ENCODE assay signal across 31 mouse cellular contexts in the genomic region with DNA sequence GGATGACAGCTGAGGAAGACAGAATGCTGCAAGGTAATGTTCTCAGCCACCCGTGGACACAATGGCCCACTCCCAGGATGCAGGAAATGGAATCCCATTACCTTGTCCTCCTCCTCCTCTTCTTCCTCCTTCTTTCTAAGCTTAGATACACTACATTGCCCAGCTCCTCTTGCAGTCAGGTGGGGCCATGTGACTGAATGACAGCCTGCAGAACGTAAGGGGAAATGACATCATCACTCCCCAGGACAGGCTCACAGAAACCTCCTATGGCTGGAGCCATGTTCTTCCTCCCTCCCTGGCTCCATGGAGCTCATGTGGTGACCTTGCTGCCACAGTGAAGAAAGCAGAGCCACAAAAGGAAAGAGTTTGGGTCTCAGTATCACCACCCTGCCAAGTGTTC. TPM values are rescaled to one million over a fixed set of nuclear protein-coding genes. Genes with fewer than 3 reads are reported as not detected.
A peak's percentile ranks its signal among the peaks of the same experiment; 100 is the strongest.
DNase-seq lines count a peak whose midpoint lies in the region; ATAC-seq and TF ChIP-seq lines count a peak whose summit lies in the region.
"Had no signal": no experiment of that assay in that cellular context is flagged by ENCODE, and none has a peak within 500 bp of the region (broad histone marks: within the 10 kb centered on the region; RNA-seq: fewer than 3 reads in every experiment).

No protein-coding gene starts in this region.

- DNase-seq in spleen, postnatal 36 days (ENCODE audit: low spot score in 2 of 2) = peak; percentile 39 to 41
- DNase-seq in spleen, postnatal 14 days (ENCODE audit: low spot score in 2 of 2) = no peak
- peak; percentile 72 for DNase-seq in CH12.LX (ENCODE audit: extremely low read depth)
- DNase-seq in left cerebral cortex, postnatal 4 days = no peak
- DNase-seq in layer of hippocampus, adult 9-11 months = no peak
- DNase-seq in kidney, adult 9 months = no peak
- DNase-seq: adrenal gland, adult 8-10 months; cerebellum, adult 11-12 months; cerebellum, adult 9-11 months; embryo, embryonic 11 days; gastrocnemius, adult 2 months; heart, postnatal 10 days; kidney, adult 8-10 months; kidney, postnatal 10 days; liver; lung, embryonic 14.5 days; lung, postnatal 36 days; right cerebral cortex, postnatal 14 days; thymus, adult 2 months had no signal

- no peaks in the 10 kb centered on the region for H3K9me3 ChIP-seq in CH12.LX (replicated peaks; ENCODE audit: low read length)
- H3K9me3 ChIP-seq: embryonic facial prominence, embryonic 13.5 days; forebrain, embryonic 10.5 days; forebrain, embryonic 15.5 days; heart, embryonic 13.5 days; hindbrain, embryonic 15.5 days; liver, embryonic 15.5 days; midbrain, embryonic 10.5 days; neural tube, embryonic 13.5 days had no signal

- H3K9ac ChIP-seq in CH12.LX (ENCODE audit: insufficient read depth, low read depth) = no peak overlapping the region
- H3K9ac ChIP-seq: embryonic facial prominence, embryonic 13.5 days; forebrain, embryonic 15.5 days; heart, embryonic 13.5 days; hindbrain, embryonic 15.5 days; liver, embryonic 15.5 days; lung, embryonic 14.5 days; neural tube, embryonic 13.5 days had no signal

- TF ChIP-seq EP300 in CH12.LX (IDR thresholded peaks at IDR 0.05; ENCODE audit: low read length) = no peak; the same call in 1 of the 2 replicates

- H3K4me1 ChIP-seq in CH12.LX (ENCODE audit: control insufficient read depth in 1 of 2, insufficient read depth in 2 of 2) = peaks cover 48 to 85% of the 10 kb centered on the region in 2 experiments
- peaks cover 40% of the 10 kb centered on the region for H3K4me1 ChIP-seq in small intestine, adult 2 months (ENCODE audit: control insufficient read depth, insufficient read depth, insufficient read length, low read length)

- WGBS in small intestine, adult 2 months = 54% methylated on average over 2 of the region's 2 CpGs

- H3K4me3 ChIP-seq in CH12.LX (replicated peaks in 1 of 3; ENCODE audit: low read depth in 2 of 3, low read length in 2 of 3, poor library complexity in 1 of 3) = no peak overlapping the region
- H3K4me3 ChIP-seq in small intestine, adult 2 months (ENCODE audit: low read depth, low read length) = no peak overlapping the region
- H3K4me3 ChIP-seq: embryonic facial prominence, embryonic 13.5 days; forebrain, embryonic 10.5 days; forebrain, embryonic 15.5 days; gastrocnemius, adult 2 months; heart, embryonic 13.5 days; hindbrain, embryonic 15.5 days; liver, embryonic 15.5 days; midbrain, embryonic 10.5 days; myocyte; neural tube, embryonic 13.5 days had no signal

- ATAC-seq in megakaryocyte, adult 5-6 weeks (ENCODE audit: poor library complexity, severe bottlenecking) = peak; percentile 33
- ATAC-seq: activated CD4-positive, CD25-positive, alpha-beta regulatory T cell, adult 4 months; forebrain, embryonic 15.5 days had no signal

- 0 out of 2 replicates have a peak overlapping the region, but pooled peaks have one; percentile 3 for H3K27ac ChIP-seq in CH12.LX (ENCODE audit: insufficient read depth, low read depth)
- H3K27ac ChIP-seq in small intestine, adult 2 months (ENCODE audit: insufficient read depth, low read depth, low read length) = no peak overlapping the region
- H3K27ac ChIP-seq: embryonic facial prominence, embryonic 13.5 days; forebrain, embryonic 10.5 days; forebrain, embryonic 15.5 days; gastrocnemius, adult 2 months; heart, embryonic 13.5 days; hindbrain, embryonic 15.5 days; liver, embryonic 15.5 days; midbrain, embryonic 10.5 days; neural tube, embryonic 13.5 days had no signal

- no peak overlapping the region for H3K4me2 ChIP-seq in CH12.LX (ENCODE audit: insufficient read depth, low read depth, poor library complexity, severe bottlenecking)
- H3K4me2 ChIP-seq: embryonic facial prominence, embryonic 13.5 days; forebrain, embryonic 15.5 days; heart, embryonic 13.5 days; hindbrain, embryonic 15.5 days; liver, embryonic 15.5 days; lung, embryonic 14.5 days; neural tube, embryonic 13.5 days had no signal

- intact Hi-C loops in left cerebral cortex, postnatal 4 days (cut with DNase I) = no loop called here

- no peaks in the 10 kb centered on the region for H3K36me3 ChIP-seq in CH12.LX (replicated peaks in 1 of 2; ENCODE audit: control insufficient read depth in 1 of 2, insufficient read depth in 1 of 2, low read length in 1 of 2)
- H3K36me3 ChIP-seq in small intestine, adult 2 months (ENCODE audit: control insufficient read depth, insufficient read depth, low read length) = no peaks in the 10 kb centered on the region
- H3K36me3 ChIP-seq: embryonic facial prominence, embryonic 13.5 days; forebrain, embryonic 10.5 days; forebrain, embryonic 15.5 days; heart, embryonic 13.5 days; hindbrain, embryonic 15.5 days; liver, embryonic 15.5 days; midbrain, embryonic 10.5 days; neural tube, embryonic 13.5 days had no signal

- H3K27me3 ChIP-seq in CH12.LX (replicated peaks) = no peaks in the 10 kb centered on the region
- no peaks in the 10 kb centered on the region for H3K27me3 ChIP-seq in small intestine, adult 2 months (ENCODE audit: control insufficient read depth, insufficient read depth, low read length)

- H3K79me2 ChIP-seq in CH12.LX (replicated peaks; ENCODE audit: control insufficient read depth, extremely low read depth, insufficient read depth, poor library complexity, severe bottlenecking) = peaks cover 6% of the 10 kb centered on the region; the same call in 1 of the 2 replicates

- dilution Hi-C loops in CH12.LX (cut with MboI; ENCODE audit: extremely low pct_ligation_motif_present, extremely low pct_unique_long_range_greater_than_20kb, low sequenced_read_pairs) = no loop called here

- in situ Hi-C loops in CH12.LX (cut with MboI; ENCODE audit: low pct_ligation_motif_present, low pct_unique_long_range_greater_than_20kb, low sequenced_read_pairs) = no loop called here

- peak; percentile 38 for TF ChIP-seq POLR2A in CH12.LX (IDR thresholded peaks at IDR 0.05; ENCODE audit: low read depth, low read length)
- TF ChIP-seq POLR2A in small intestine, adult 2 months (IDR thresholded peaks at IDR 0.05; ENCODE audit: low read depth, low read length) = 0 out of 2 replicates have a peak, but pooled peaks have one; percentile 12

- TF ChIP-seq CTCF in CH12.LX (conservative IDR thresholded peaks at IDR 0.05 in 1 of 2, IDR thresholded peaks at IDR 0.05 in 1 of 2; ENCODE audit: low read depth in 2 of 2, low read length in 2 of 2) = no peak
- TF ChIP-seq CTCF in small intestine, adult 2 months (IDR thresholded peaks at IDR 0.05; ENCODE audit: extremely low read depth, insufficient read length, insufficient replicate concordance, low read depth, low read length) = no peak

- TF ChIP-seq RAD21 in CH12.LX (IDR thresholded peaks at IDR 0.05; ENCODE audit: low read depth, low read length) = no peak

TF ChIP-seq in CH12.LX, 34 proteins besides CTCF, POLR2A, EP300 and RAD21 (continues in another document):
- TF ChIP-seq NRF1 (IDR thresholded peaks at IDR 0.05; ENCODE audit: low read depth, low read length) = no peak
- TF ChIP-seq SMC3 (IDR thresholded peaks at IDR 0.05; ENCODE audit: low read depth, low read length) = no peak
- peak; percentile 68; the same call in 1 of the 2 replicates for TF ChIP-seq MYC (IDR thresholded peaks at IDR 0.05; ENCODE audit: low read depth, low read length)
- TF ChIP-seq NELFE (IDR thresholded peaks at IDR 0.05; ENCODE audit: low read depth, low read length) = no peak
- TF ChIP-seq IRF4 (IDR thresholded peaks at IDR 0.05; ENCODE audit: low read depth, low read length) = 0 out of 2 replicates have a peak, but pooled peaks have one; percentile 42
- peak; percentile 71; the same call in 1 of the 2 replicates for TF ChIP-seq MXI1 (IDR thresholded peaks at IDR 0.05; ENCODE audit: low read depth, low read length)
- 0 out of 2 replicates have a peak, but pooled peaks have one; percentile 37 for TF ChIP-seq ELF1 (IDR thresholded peaks at IDR 0.05; ENCODE audit: low read depth, low read length)
- no peak for TF ChIP-seq TBP (conservative IDR thresholded peaks at IDR 0.05; ENCODE audit: low read depth, low read length)
- peak; percentile 66 for TF ChIP-seq JUN (IDR thresholded peaks at IDR 0.05; ENCODE audit: insufficient read depth, low read depth, low read length)
- TF ChIP-seq HCFC1 (IDR thresholded peaks at IDR 0.05; ENCODE audit: low read depth, low read length) = peak; percentile 69
- peak; percentile 85 for TF ChIP-seq USF1 (IDR thresholded peaks at IDR 0.05; ENCODE audit: low read depth, low read length)
- TF ChIP-seq JUND (conservative IDR thresholded peaks at IDR 0.05; ENCODE audit: low read depth, low read length) = peak; percentile 67
- TF ChIP-seq BHLHE40 (IDR thresholded peaks at IDR 0.05; ENCODE audit: low read depth, low read length) = peak; percentile 56; the same call in 1 of the 2 replicates
- no peak for TF ChIP-seq E2F4 (IDR thresholded peaks at IDR 0.05; ENCODE audit: insufficient replicate concordance, low read depth, low read length)
- TF ChIP-seq MEF2A (IDR thresholded peaks at IDR 0.05; ENCODE audit: borderline replicate concordance, low read depth, low read length) = peak; percentile 55; the same call in 1 of the 2 replicates
- peak; percentile 93 for TF ChIP-seq MAX (IDR thresholded peaks at IDR 0.05; ENCODE audit: low read length)
- peak; percentile 48; the same call in 1 of the 2 replicates for TF ChIP-seq TCF12 (IDR thresholded peaks at IDR 0.05; ENCODE audit: low read depth, low read length)
- TF ChIP-seq SIN3A (IDR thresholded peaks at IDR 0.05; ENCODE audit: low read length) = peak; percentile 20; the same call in 1 of the 2 replicates
- TF ChIP-seq ETS1 (conservative IDR thresholded peaks at IDR 0.05; ENCODE audit: low read depth, low read length) = peak; percentile 54
- TF ChIP-seq ZC3H11A (IDR thresholded peaks at IDR 0.05; ENCODE audit: low read depth, low read length) = no peak
- peak; percentile 76 for TF ChIP-seq USF2 (conservative IDR thresholded peaks at IDR 0.05; ENCODE audit: low read depth, low read length)

RNA-seq across cellular contexts. Expression of gene Atp2a3, which starts 3.7 kb away (rescaled TPM):
- total RNA-seq in CH12.LX (2012; rRNA removed) = 136 and 218 TPM in 2 replicates
- 44.1 and 61.4 TPM in 2 replicates for total RNA-seq in CH12.LX (2014; rRNA removed)
- polyA plus RNA-seq in CH12.LX (2012; ENCODE audit: insufficient read length, low read depth) = 255 and 279 TPM in 2 replicates
- 83.5 and 92.8 TPM in 2 replicates for total RNA-seq in megakaryocyte, adult 5-6 weeks (2015)
- total RNA-seq in megakaryocyte, adult 5-6 weeks (2017) = 79.8 and 123 TPM in 2 replicates
- 113 and 128 TPM in 2 replicates for polyA plus RNA-seq in small intestine, adult 2 months (2012; rRNA removed)
- 1 to 10 TPM; 2.3 to 2.5 TPM for total RNA-seq in left cerebral cortex, postnatal 4 days (2021)

RNA-seq across cellular contexts. Expression of gene P2rx1, which starts 41.6 kb away (rescaled TPM):
- total RNA-seq in CH12.LX (2012; rRNA removed) = 12.3 and 21.5 TPM in 2 replicates
- 15.9 and 18.9 TPM in 2 replicates for total RNA-seq in CH12.LX (2014; rRNA removed)
- 22.8 and 23.3 TPM in 2 replicates for polyA plus RNA-seq in CH12.LX (2012; ENCODE audit: insufficient read length, low read depth)
- 15.8 and 16.4 TPM in 2 replicates for total RNA-seq in megakaryocyte, adult 5-6 weeks (2015)
- total RNA-seq in megakaryocyte, adult 5-6 weeks (2017) = 9.8 and 10.4 TPM in 2 replicates
- polyA plus RNA-seq in small intestine, adult 2 months (2012; rRNA removed) = 12.6 and 25.1 TPM in 2 replicates
- total RNA-seq in left cerebral cortex, postnatal 4 days (2021) = under 1 TPM; 0.28 to 0.50 TPM

Comparison
In these comparisons a context has a peak if more than half of its experiments do, and no peak if none do; other contexts are left out.
1. DNase-seq: peak in spleen, postnatal 36 days (2 of 2) and CH12.LX (single experiment); none in spleen, postnatal 14 days (0 of 2), left cerebral cortex, postnatal 4 days (single experiment), layer of hippocampus, adult 9-11 months (single experiment) and kidney, adult 9 months (single experiment).
2. RNA of gene Atp2a3, which starts 3.7 kb away (total RNA-seq): 44.1 to 218 TPM in CH12.LX and 79.8 to 123 TPM in megakaryocyte, adult 5-6 weeks; 2.3 to 2.5 TPM in left cerebral cortex, postnatal 4 days; every median in the first group is over 10 times any median in the second.
3. RNA of gene P2rx1, which starts 41.6 kb away (total RNA-seq): 12.3 to 21.5 TPM in CH12.LX and 9.8 to 16.4 TPM in megakaryocyte, adult 5-6 weeks; 0.28 to 0.50 TPM in left cerebral cortex, postnatal 4 days; every median in the first group is over 4 times any median in the second.